Mouse (Mus musculus): ENCODE results near the gene Enthd1.

Gene Enthd1

DNA sequence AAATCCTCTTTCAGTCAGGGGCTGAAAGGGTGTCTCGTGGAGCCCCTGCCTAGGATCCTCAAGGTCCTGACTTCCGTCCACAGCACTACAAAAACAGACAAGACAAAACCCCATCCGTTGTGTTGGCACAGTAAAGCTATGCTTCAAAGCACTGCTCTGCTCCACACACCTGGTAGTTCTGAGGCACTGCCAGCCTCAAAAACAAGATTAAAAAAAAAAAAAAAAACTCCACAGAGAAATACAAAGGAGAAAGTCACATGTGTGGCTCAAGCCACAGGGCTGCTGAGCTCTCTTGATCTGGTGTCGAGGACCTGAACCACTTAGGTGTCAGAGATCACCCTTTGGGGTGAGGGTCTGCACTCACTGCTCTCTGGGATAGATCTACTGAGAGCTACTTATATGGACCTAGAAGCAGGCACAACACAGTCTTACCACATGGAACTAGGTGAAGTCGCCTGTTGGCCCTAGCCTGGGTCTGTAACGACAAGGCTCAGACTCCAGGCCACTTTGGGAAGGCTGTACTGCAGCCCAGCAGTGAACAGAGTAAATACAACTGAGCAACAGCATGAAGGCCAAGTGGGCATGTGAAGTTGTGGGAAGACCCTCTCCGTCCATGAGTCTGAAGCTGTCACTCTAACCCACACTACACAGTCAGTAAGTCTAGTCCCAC, 26.1 kb downstream of the Enthd1 start:
- H3K9me3 ChIP-seq (ENCODE audit: low read length), result no peaks in the 10 kb centered on the region
- H3K4me1 ChIP-seq (replicated peaks; ENCODE audit: low read depth, low read length), result no peaks in the 10 kb centered on the region
- H3K27me3 ChIP-seq (ENCODE audit: insufficient read depth, low read length), result no peaks in the 10 kb centered on the region; the same call in 1 of the 2 replicates
- no peak overlapping the region for H3K4me3 ChIP-seq (replicated peaks; ENCODE audit: low read length)
- H3K36me3 ChIP-seq (ENCODE audit: insufficient read depth, low read length), result no peaks in the 10 kb centered on the region
- TF ChIP-seq CTCF (conservative IDR thresholded peaks at IDR 0.05; ENCODE audit: low read length) (no peak), NANOG (IDR thresholded peaks at IDR 0.05; ENCODE audit: borderline replicate concordance, low read length) (no peak), POU5F1 (IDR thresholded peaks at IDR 0.05; ENCODE audit: borderline replicate concordance, low read length) (no peak)

DNA sequence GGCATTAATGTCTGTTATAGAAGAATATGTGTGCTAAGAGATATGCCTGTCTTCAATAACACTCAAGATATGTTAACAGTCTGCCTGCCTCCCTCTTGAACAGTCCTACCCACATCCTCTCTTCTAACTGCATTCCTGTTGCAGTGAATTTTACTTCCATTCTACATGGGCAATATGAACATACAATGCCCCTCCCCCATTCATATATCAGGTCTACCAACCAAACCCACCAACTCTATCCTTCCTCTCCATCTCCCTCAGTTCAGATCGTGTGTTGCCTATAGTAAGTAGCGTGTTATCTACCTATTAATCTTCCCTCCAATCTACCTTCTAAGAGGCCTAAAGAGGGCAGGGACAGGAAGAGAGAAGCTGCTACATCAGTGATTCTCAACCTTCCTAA, 26.9 kb downstream of the Enthd1 start:
- Histone ChIP-seq H3K27me3 (ENCODE audit: insufficient read depth, low read length) (no peaks in the 10 kb centered on the region; the same call in 1 of the 2 replicates), H3K4me1 (replicated peaks; ENCODE audit: low read depth, low read length) (no peaks in the 10 kb centered on the region), H3K4me3 (replicated peaks; ENCODE audit: low read length) (no peak overlapping the region), H3K36me3 (ENCODE audit: insufficient read depth, low read length) (no peaks in the 10 kb centered on the region), H3K9me3 (ENCODE audit: low read length) (no peaks in the 10 kb centered on the region)
- TF ChIP-seq NANOG (IDR thresholded peaks at IDR 0.05; ENCODE audit: borderline replicate concordance, low read length) (no peak), CTCF (conservative IDR thresholded peaks at IDR 0.05; ENCODE audit: low read length) (no peak), POU5F1 (IDR thresholded peaks at IDR 0.05; ENCODE audit: borderline replicate concordance, low read length) (no peak)

DNA sequence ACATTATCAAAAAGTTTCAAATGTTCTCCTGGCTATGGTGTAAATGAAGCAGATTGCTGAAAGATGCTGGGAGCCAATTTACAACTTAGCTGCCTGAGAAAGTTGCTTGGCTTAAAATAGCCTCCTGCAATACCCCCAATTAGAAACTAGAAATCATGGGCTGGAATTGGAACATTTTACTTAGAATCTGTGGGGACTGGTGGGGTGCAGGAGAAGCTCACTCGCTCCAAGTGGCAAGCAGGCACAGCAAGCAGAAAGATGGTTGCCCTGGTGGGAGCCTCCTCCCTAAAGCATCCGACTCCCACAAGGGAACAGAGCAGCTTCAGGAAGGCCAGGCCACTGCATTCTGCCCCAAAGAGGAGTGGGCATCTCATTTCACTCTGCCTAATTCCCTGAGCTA, 28.9 kb downstream of the Enthd1 start:
- TF ChIP-seq NANOG (IDR thresholded peaks at IDR 0.05; ENCODE audit: borderline replicate concordance, low read length) (no peak), CTCF (conservative IDR thresholded peaks at IDR 0.05; ENCODE audit: low read length) (no peak), POU5F1 (IDR thresholded peaks at IDR 0.05; ENCODE audit: borderline replicate concordance, low read length) (no peak)

DNA sequence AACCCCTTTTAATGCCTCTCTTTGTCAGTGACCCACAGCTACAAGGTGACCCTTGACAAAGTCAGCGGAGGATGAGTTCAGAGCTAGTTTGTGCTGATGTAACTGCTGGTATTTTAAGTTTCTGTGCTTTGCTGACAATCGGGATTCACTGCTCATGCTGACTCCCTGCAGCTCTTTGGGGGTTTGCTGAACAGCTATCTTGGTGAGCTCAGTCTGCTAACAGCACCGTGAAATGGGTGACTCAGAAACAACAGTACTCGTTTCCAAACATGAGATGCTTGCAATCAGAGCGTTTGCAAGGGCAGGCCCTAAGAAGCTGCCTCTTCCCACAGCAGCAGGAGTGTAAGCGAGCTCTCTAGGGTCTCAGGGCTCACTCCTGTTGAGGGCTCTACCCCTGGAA, 31.7 kb downstream of the Enthd1 start:
- no peaks in the 10 kb centered on the region for H3K36me3 ChIP-seq (ENCODE audit: insufficient read depth, low read length)
- no peaks in the 10 kb centered on the region for H3K4me1 ChIP-seq (replicated peaks; ENCODE audit: low read depth, low read length)
- peaks cover 5% of the 10 kb centered on the region; the same call in 1 of the 2 replicates for H3K27me3 ChIP-seq (ENCODE audit: insufficient read depth, low read length)
- H3K4me3 ChIP-seq (replicated peaks; ENCODE audit: low read length), result no peak overlapping the region
- TF ChIP-seq CTCF (conservative IDR thresholded peaks at IDR 0.05; ENCODE audit: low read length) (no peak), NANOG (IDR thresholded peaks at IDR 0.05; ENCODE audit: borderline replicate concordance, low read length) (no peak), POU5F1 (IDR thresholded peaks at IDR 0.05; ENCODE audit: borderline replicate concordance, low read length) (no peak)
- H3K9me3 ChIP-seq (ENCODE audit: low read length), result no peaks in the 10 kb centered on the region; the same call in 1 of the 2 replicates

More for the DNA sequence above, 28.9 kb downstream of the Enthd1 start:
- H3K9me3 ChIP-seq (ENCODE audit: low read length), result no peaks in the 10 kb centered on the region
- no peaks in the 10 kb centered on the region for H3K36me3 ChIP-seq (ENCODE audit: insufficient read depth, low read length)
- peaks cover 2% of the 10 kb centered on the region; the same call in 1 of the 2 replicates for H3K27me3 ChIP-seq (ENCODE audit: insufficient read depth, low read length)
- no peaks in the 10 kb centered on the region for H3K4me1 ChIP-seq (replicated peaks; ENCODE audit: low read depth, low read length)
- no peak overlapping the region for H3K4me3 ChIP-seq (replicated peaks; ENCODE audit: low read length)

DNA sequence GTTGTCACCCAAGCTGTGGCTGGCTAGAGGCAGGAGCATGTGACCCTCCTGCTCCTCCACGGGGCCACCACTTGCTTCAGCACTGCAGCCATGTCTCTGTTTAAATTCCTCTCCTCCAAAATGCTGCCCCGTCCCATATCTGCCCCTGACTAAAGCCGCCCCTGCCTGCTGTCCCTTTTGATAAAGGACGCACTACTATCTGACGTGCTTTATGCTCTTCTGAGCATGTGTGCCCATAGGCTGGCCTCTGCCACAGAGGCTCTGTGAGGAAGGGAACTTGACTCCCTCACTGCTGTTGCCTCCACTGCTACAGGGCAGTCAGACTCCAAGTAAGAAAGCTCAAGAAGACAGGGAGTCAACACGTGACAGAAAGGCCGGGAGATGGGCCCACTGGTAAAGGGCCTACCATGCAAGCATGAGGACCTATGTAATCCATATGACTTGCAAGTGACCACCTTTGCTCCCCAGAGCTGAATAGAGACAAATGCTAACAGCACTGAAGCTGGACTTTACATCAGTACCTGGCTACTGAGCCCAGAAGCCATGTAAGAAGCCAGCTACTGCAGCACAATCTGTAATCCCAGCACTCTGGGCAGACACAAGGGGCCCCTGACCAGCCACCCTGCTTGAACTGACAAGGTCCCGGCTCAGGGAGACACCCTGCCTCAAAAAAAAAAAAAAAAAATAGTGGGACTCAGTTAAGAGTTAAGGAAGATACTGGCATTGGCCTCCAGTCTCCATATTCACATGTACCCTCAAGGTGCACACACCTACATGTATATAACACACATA, 32.5 kb downstream of the Enthd1 start:
- peaks cover 5% of the 10 kb centered on the region; the same call in 1 of the 2 replicates for H3K27me3 ChIP-seq (ENCODE audit: insufficient read depth, low read length)
- no peaks in the 10 kb centered on the region for H3K4me1 ChIP-seq (replicated peaks; ENCODE audit: low read depth, low read length)
- H3K36me3 ChIP-seq (ENCODE audit: insufficient read depth, low read length), result no peaks in the 10 kb centered on the region
- H3K9me3 ChIP-seq (ENCODE audit: low read length), result no peaks in the 10 kb centered on the region; the same call in 1 of the 2 replicates
- no peak overlapping the region for H3K4me3 ChIP-seq (replicated peaks; ENCODE audit: low read length)
- TF ChIP-seq NANOG (IDR thresholded peaks at IDR 0.05; ENCODE audit: borderline replicate concordance, low read length) (no peak), POU5F1 (IDR thresholded peaks at IDR 0.05; ENCODE audit: borderline replicate concordance, low read length) (no peak)

DNA sequence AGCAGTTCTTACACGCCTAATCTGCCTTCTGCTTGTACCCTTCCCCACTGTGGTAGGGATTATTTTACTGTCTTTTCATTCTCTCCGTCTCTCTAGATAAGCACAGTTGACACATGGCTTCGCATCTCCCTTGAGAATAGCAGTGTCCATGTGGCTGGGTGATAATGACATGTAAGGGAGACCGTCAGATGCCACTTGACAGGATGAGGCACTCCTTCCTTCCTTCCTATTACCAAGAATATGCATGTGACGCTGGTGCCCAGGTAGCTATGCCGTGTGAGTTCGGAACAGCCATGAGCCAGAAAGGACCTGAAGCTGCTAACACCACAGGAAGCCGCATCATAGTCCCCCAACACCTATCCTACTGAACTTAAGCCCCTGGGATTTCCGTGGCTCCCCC, 33.9 kb downstream of the Enthd1 start:
- TF ChIP-seq POU5F1 (IDR thresholded peaks at IDR 0.05; ENCODE audit: borderline replicate concordance, low read length), result no peak
- no peak for TF ChIP-seq CTCF (conservative IDR thresholded peaks at IDR 0.05; ENCODE audit: low read length)
- TF ChIP-seq NANOG (IDR thresholded peaks at IDR 0.05; ENCODE audit: borderline replicate concordance, low read length), result no peak

DNA sequence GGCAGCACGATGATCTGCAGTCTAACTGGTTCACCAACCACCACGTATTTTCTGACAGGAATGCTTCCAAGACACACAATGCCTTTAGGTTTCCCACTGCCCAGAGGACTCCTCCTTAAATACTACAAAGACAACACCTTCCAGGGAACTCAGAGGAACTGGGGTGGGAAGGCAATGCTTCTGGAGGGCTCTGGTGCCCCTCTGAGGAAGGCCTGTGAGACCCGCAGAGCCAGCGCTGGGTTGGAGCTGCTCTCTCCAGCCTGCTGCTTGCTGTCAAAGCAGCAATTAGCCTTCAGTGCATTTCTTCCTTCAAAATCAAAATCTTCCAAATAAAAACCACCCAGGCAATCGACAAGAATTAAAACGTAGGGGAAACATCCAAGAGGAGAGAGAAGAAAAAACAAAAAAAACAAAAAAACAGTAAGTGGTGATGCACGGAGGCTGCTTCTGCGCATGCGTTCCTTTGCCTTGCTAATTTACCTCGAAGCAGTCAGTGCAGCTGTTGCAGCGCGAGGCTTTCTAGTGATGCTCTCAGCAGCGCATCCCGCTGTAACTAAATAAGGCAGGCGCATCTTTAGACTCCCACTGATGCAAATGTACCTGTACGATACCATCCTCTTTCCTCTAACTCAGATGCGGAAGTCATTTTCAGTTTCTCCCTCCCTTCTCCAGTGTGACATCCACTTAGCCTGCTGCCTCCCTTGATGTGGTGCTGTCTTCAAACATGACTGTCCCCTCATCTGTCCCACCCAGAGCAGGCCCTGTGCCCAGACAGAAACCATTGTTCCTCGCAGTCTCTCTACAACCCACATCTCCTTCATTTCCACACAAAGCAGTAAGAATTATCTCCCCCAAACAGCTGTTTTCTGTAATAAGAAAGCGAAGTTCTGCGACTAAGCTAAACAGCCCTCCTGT, 34.7 kb downstream of the Enthd1 start:
- no peaks in the 10 kb centered on the region; the same call in 1 of the 2 replicates for H3K9me3 ChIP-seq (ENCODE audit: low read length)
- no peaks in the 10 kb centered on the region for H3K36me3 ChIP-seq (ENCODE audit: insufficient read depth, low read length)
- no peak for TF ChIP-seq POU5F1 (IDR thresholded peaks at IDR 0.05; ENCODE audit: borderline replicate concordance, low read length)
- no peak for TF ChIP-seq NANOG (IDR thresholded peaks at IDR 0.05; ENCODE audit: borderline replicate concordance, low read length)
- no peak for TF ChIP-seq CTCF (conservative IDR thresholded peaks at IDR 0.05; ENCODE audit: low read length)
- no peak overlapping the region for H3K4me3 ChIP-seq (replicated peaks; ENCODE audit: low read length)
- no peaks in the 10 kb centered on the region for H3K4me1 ChIP-seq (replicated peaks; ENCODE audit: low read depth, low read length)
- H3K27me3 ChIP-seq (ENCODE audit: insufficient read depth, low read length), result 0 out of 2 replicates have a peak, but pooled peaks cover 5% of the 10 kb centered on the region

More for the DNA sequence above, 33.9 kb downstream of the Enthd1 start:
- Histone ChIP-seq H3K4me1 (replicated peaks; ENCODE audit: low read depth, low read length) (no peaks in the 10 kb centered on the region), H3K4me3 (replicated peaks; ENCODE audit: low read length) (no peak overlapping the region), H3K9me3 (ENCODE audit: low read length) (no peaks in the 10 kb centered on the region; the same call in 1 of the 2 replicates), H3K36me3 (ENCODE audit: insufficient read depth, low read length) (no peaks in the 10 kb centered on the region), H3K27me3 (ENCODE audit: insufficient read depth, low read length) (0 out of 2 replicates have a peak, but pooled peaks cover 5% of the 10 kb centered on the region)
